7 mouse cellular contexts compared by ENCODE assay signal in the genomic region with DNA sequence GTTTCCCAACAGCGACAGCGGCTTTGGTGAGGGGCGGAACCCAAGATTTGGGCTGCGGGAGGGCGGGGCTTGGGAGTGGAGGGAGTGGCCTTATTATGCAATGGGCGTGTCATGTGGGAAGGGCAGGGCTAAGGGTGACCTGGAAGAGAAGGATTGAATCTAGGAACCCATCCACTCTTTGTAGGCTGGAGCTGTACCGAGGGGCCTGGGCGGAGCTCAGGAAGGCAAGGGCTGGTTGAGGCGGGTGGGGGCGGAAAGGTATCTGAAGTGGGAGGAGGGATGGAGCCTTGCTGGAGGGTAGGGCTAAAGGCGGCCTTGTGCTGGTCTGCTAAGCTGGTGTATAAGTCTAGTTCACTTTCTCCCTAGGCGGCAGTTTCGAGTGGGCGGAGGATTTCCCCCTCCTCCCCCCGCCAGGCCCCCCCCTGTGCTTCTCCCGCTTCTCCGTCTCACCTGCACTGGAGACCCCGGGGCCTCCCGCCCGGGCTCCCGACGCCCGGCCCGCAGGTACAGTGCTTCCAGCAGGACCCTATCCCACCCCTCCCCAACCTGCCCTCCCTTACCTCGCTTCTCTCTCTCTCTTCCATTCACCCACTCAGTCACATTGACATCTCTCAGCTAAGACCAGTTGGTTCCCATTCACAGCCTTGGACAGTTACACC. TPM values are rescaled to one million over a fixed set of nuclear protein-coding genes. Genes with fewer than 3 reads are reported as not detected.
DNase-seq lines count a peak whose midpoint lies in the region; ATAC-seq lines count a peak whose summit lies in the region.

No protein-coding gene starts in this region.

- WGBS in embryonic facial prominence, embryonic 15.5 days, result 18% methylated on average over 25 of the region's 25 CpGs
- 17% methylated on average over 20 of the region's 25 CpGs for WGBS in kidney, embryonic 14.5 days

- DNase-seq in B cell, adult 2 months, result peak; percentile 67 to 68
- peak; percentile 91 for DNase-seq in ES-CJ7 (ENCODE audit: low read depth, low spot score)
- peak; percentile 45 for DNase-seq in lung, postnatal 14 days
- peak; percentile 46 to 57 for DNase-seq in spleen, postnatal 36 days (ENCODE audit: low spot score in 2 of 2)
- no peak for DNase-seq in left cerebral cortex, adult 11 months (ENCODE audit: low spot score)

- H3K4me3 ChIP-seq in embryonic facial prominence, embryonic 15.5 days (replicated peaks), result peak overlapping the region; percentile 33
- peak overlapping the region; percentile 14; the same call in 1 of the 2 replicates for H3K4me3 ChIP-seq in kidney, embryonic 14.5 days (ENCODE audit: low read length)

- 0 out of 2 replicates have a peak overlapping the region, but pooled peaks have one; percentile 23 for H3K27ac ChIP-seq in embryonic facial prominence, embryonic 15.5 days (replicated peaks)
- H3K27ac ChIP-seq in kidney, embryonic 14.5 days (ENCODE audit: low read depth, low read length), result no peak overlapping the region

- H3K36me3 ChIP-seq in embryonic facial prominence, embryonic 15.5 days, result no peaks in the 10 kb centered on the region
- peaks cover 5% of the 10 kb centered on the region; the same call in 1 of the 2 replicates for H3K36me3 ChIP-seq in kidney, embryonic 14.5 days (ENCODE audit: control insufficient read depth, insufficient read depth, low read length)

- no peaks in the 10 kb centered on the region for H3K9me3 ChIP-seq in embryonic facial prominence, embryonic 15.5 days (replicated peaks)
- H3K9me3 ChIP-seq in kidney, embryonic 14.5 days (ENCODE audit: control insufficient read depth, low read length), result no peaks in the 10 kb centered on the region

- peaks cover 21% of the 10 kb centered on the region for H3K27me3 ChIP-seq in embryonic facial prominence, embryonic 15.5 days
- H3K27me3 ChIP-seq in kidney, embryonic 14.5 days (ENCODE audit: control insufficient read depth, insufficient read depth, low read length), result peaks cover 11% of the 10 kb centered on the region; the same call in 1 of the 2 replicates

- ATAC-seq in embryonic facial prominence, embryonic 15.5 days (ENCODE audit: insufficient number of reproducible peaks, low FRiP score, low TSS enrichment, low read depth), result peak; percentile 49
- peak; percentile 42 for ATAC-seq in kidney, embryonic 14.5 days (ENCODE audit: low FRiP score, low TSS enrichment)

- peak overlapping the region; percentile 49 for H3K4me2 ChIP-seq in embryonic facial prominence, embryonic 15.5 days (replicated peaks)
- peak overlapping the region; percentile 39 for H3K4me2 ChIP-seq in kidney, embryonic 14.5 days (replicated peaks; ENCODE audit: low read depth, low read length)

- no peak overlapping the region for H3K9ac ChIP-seq in embryonic facial prominence, embryonic 15.5 days
- H3K9ac ChIP-seq in kidney, embryonic 14.5 days (ENCODE audit: low read depth, low read length), result no peak overlapping the region

- H3K4me1 ChIP-seq in embryonic facial prominence, embryonic 15.5 days, result peaks cover 30% of the 10 kb centered on the region
- peaks cover 14% of the 10 kb centered on the region; the same call in 1 of the 2 replicates for H3K4me1 ChIP-seq in kidney, embryonic 14.5 days (ENCODE audit: control insufficient read depth, insufficient read depth, low read length)

RNA-seq across cellular contexts. Expression of a gene that starts 13.7 kb away (rescaled TPM):
- 124 and 129 TPM in 2 replicates for polyA plus RNA-seq in embryonic facial prominence, embryonic 15.5 days (2015; fragmentation: Nextera tagmentation; extraction: Ambion mirVana)
- polyA plus RNA-seq in kidney, embryonic 14.5 days (2014; fragmentation: Nextera tagmentation; extraction: Ambion mirVana), result 109 and 111 TPM in 2 replicates

RNA-seq across cellular contexts. Expression of a gene that starts 16.2 kb away (rescaled TPM):
- polyA plus RNA-seq in embryonic facial prominence, embryonic 15.5 days (2015; fragmentation: Nextera tagmentation; extraction: Ambion mirVana), result 49.6 and 55.7 TPM in 2 replicates
- 3.2 and 3.8 TPM in 2 replicates for polyA plus RNA-seq in kidney, embryonic 14.5 days (2014; fragmentation: Nextera tagmentation; extraction: Ambion mirVana)

RNA-seq across cellular contexts. Expression of a gene that starts 17.1 kb away (rescaled TPM):
- polyA plus RNA-seq in embryonic facial prominence, embryonic 15.5 days (2015; fragmentation: Nextera tagmentation; extraction: Ambion mirVana), result 1.9 TPM in 2 replicates
- 2.8 and 4.2 TPM in 2 replicates for polyA plus RNA-seq in kidney, embryonic 14.5 days (2014; fragmentation: Nextera tagmentation; extraction: Ambion mirVana)

RNA-seq across cellular contexts. Expression of a gene that starts 23.9 kb away (rescaled TPM):
- polyA plus RNA-seq in embryonic facial prominence, embryonic 15.5 days (2015; fragmentation: Nextera tagmentation; extraction: Ambion mirVana), result 1.4 and 1.7 TPM in 2 replicates
- polyA plus RNA-seq in kidney, embryonic 14.5 days (2014; fragmentation: Nextera tagmentation; extraction: Ambion mirVana), result 1.2 and 1.3 TPM in 2 replicates

RNA-seq across cellular contexts. Expression of a gene that starts 30.1 kb away (rescaled TPM):
- 57.3 and 58.0 TPM in 2 replicates for polyA plus RNA-seq in embryonic facial prominence, embryonic 15.5 days (2015; fragmentation: Nextera tagmentation; extraction: Ambion mirVana)
- 69.5 and 93.5 TPM in 2 replicates for polyA plus RNA-seq in kidney, embryonic 14.5 days (2014; fragmentation: Nextera tagmentation; extraction: Ambion mirVana)

Comparison
In these comparisons a context has a peak if more than half of its experiments do, and no peak if none do; other contexts are left out.
1. RNA of a gene that starts 16.2 kb away (polyA plus RNA-seq): 49.6 to 55.7 TPM in embryonic facial prominence, embryonic 15.5 days; 3.2 to 3.8 TPM in kidney, embryonic 14.5 days; every median in the first group is over 10 times any median in the second.